Mouse (Mus musculus): Measurements from ENCODE around the gene Olfr420. TPM values are rescaled to one million over a fixed set of nuclear protein-coding genes. Genes with fewer than 3 reads are reported as not detected.

The Olfr420 gene
- not detected in 2 replicates for polyA plus RNA-seq (2011; ENCODE audit: insufficient read length, low read depth, missing spikeins)

DNA sequence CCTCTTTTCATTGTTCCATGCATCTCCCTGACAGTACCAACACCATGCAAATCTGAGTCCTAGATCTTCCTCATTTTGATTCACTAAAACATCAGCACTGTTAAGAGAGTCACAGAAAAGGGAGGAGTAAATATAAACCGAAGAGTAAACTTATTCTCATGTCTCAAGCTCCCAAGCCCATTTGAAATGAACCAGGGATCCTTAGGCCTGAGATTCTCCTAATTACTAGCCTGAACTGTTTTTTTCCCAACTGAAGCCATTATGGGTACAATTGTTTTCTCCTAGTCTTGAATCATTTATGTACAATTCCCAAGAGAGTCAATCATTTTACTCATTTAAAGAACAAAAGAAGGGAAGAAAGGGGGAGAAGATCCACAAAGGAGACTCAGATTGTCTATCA is at the start of gene Olfr420:
TSS of gene Olfr420 (plus strand) at position 301 of the 400 bp plus-strand sequence.
- H3K4me1 ChIP-seq (ENCODE audit: control insufficient read depth, insufficient read depth, low read length), result no peaks in the 10 kb centered on the region
- TF ChIP-seq CTCF (IDR thresholded peaks at IDR 0.05; ENCODE audit: borderline replicate concordance, insufficient read depth, low read length) (no peak), POLR2A (IDR thresholded peaks at IDR 0.05; ENCODE audit: low read depth, low read length) (no peak)
- no peak within 1 kb of the TSS for H3K4me3 ChIP-seq (ENCODE audit: insufficient read depth, low read length)
- H3K27ac ChIP-seq (ENCODE audit: insufficient read depth, low read length), result no peak within 1 kb of the TSS

- Histone ChIP-seq H3K4me1 (ENCODE audit: control insufficient read depth, insufficient read depth, low read length) (no peaks in the 10 kb centered on the region), H3K4me3 (ENCODE audit: insufficient read depth, low read length) (no peak within 1 kb of the TSS), H3K27ac (ENCODE audit: insufficient read depth, low read length) (no peak within 1 kb of the TSS)
- no peak for TF ChIP-seq CTCF (IDR thresholded peaks at IDR 0.05; ENCODE audit: borderline replicate concordance, insufficient read depth, low read length)
- TF ChIP-seq POLR2A (IDR thresholded peaks at IDR 0.05; ENCODE audit: low read depth, low read length), result no peak
These were observed 34.4 kb upstream of the Olfr420 start, which contains the start of gene Olfr231 for GRCm38 (mm10) chr1:174121062-174121461. Gene Olfr231, minus strand, starts transcription at chr1:174121162.

- Histone ChIP-seq H3K4me3 (ENCODE audit: insufficient read depth, low read length) (no peak within 1 kb of the TSS), H3K27ac (ENCODE audit: insufficient read depth, low read length) (no peak within 1 kb of the TSS), H3K4me1 (ENCODE audit: control insufficient read depth, insufficient read depth, low read length) (no peaks in the 10 kb centered on the region)
- no peak for TF ChIP-seq CTCF (IDR thresholded peaks at IDR 0.05; ENCODE audit: borderline replicate concordance, insufficient read depth, low read length)
- TF ChIP-seq POLR2A (IDR thresholded peaks at IDR 0.05; ENCODE audit: low read depth, low read length), result no peak
These were observed 24.2 kb upstream of the Olfr420 start, which contains the start of gene Olfr424 for GRCm38 (mm10) chr1:174131217-174131616. Gene Olfr424, plus strand, starts transcription at chr1:174131517.

GRCm38 (mm10) chr1:174131999-174132398 is 23.4 kb upstream of the Olfr420 start:
- Histone ChIP-seq H3K27ac (ENCODE audit: insufficient read depth, low read length) (no peak overlapping the region), H3K4me3 (ENCODE audit: insufficient read depth, low read length) (no peak overlapping the region), H3K4me1 (ENCODE audit: control insufficient read depth, insufficient read depth, low read length) (no peaks in the 10 kb centered on the region)
- TF ChIP-seq POLR2A (IDR thresholded peaks at IDR 0.05; ENCODE audit: low read depth, low read length), result no peak
- TF ChIP-seq CTCF (IDR thresholded peaks at IDR 0.05; ENCODE audit: borderline replicate concordance, insufficient read depth, low read length), result no peak

DNA sequence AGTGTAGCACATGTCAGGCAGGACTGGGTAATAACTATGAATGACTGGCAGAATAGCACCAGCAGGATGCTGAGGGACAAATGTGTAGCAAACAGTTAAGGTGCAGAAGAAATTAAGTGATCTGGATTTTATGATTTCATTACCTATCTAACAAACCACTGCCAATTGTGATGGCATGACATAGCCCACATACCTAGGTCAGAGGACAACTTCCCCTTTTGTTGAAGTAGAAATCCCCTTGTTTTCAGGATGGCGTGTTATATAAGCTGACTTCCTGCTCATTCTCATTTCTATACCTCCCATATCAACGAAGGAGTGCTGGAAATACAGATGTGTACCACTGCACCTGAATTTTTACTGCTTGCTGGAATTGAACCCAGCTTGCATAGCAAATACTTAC is 14.0 kb upstream of the Olfr420 start:
- no peak for TF ChIP-seq POLR2A (IDR thresholded peaks at IDR 0.05; ENCODE audit: low read depth, low read length)
- no peak overlapping the region for H3K4me3 ChIP-seq (ENCODE audit: insufficient read depth, low read length)
- H3K27ac ChIP-seq (ENCODE audit: insufficient read depth, low read length), result no peak overlapping the region
- no peaks in the 10 kb centered on the region for H3K4me1 ChIP-seq (ENCODE audit: control insufficient read depth, insufficient read depth, low read length)

- Histone ChIP-seq H3K4me1 (ENCODE audit: control insufficient read depth, insufficient read depth, low read length) (no peaks in the 10 kb centered on the region), H3K27ac (ENCODE audit: insufficient read depth, low read length) (no peak overlapping the region), H3K4me3 (ENCODE audit: insufficient read depth, low read length) (no peak overlapping the region)
- no peak for TF ChIP-seq POLR2A (IDR thresholded peaks at IDR 0.05; ENCODE audit: low read depth, low read length)
- no peak for TF ChIP-seq CTCF (IDR thresholded peaks at IDR 0.05; ENCODE audit: borderline replicate concordance, insufficient read depth, low read length)
These were observed 8.7 kb upstream of the Olfr420 start for GRCm38 (mm10) chr1:174146696-174147095.

- no peak overlapping the region for H3K4me3 ChIP-seq (ENCODE audit: insufficient read depth, low read length)
- no peaks in the 10 kb centered on the region for H3K4me1 ChIP-seq (ENCODE audit: control insufficient read depth, insufficient read depth, low read length)
- TF ChIP-seq POLR2A (IDR thresholded peaks at IDR 0.05; ENCODE audit: low read depth, low read length) (no peak), CTCF (IDR thresholded peaks at IDR 0.05; ENCODE audit: borderline replicate concordance, insufficient read depth, low read length) (no peak)
- no peak overlapping the region for H3K27ac ChIP-seq (ENCODE audit: insufficient read depth, low read length)
These were observed 6.1 kb upstream of the Olfr420 start for GRCm38 (mm10) chr1:174149289-174149688.

GRCm38 (mm10) chr1:174157622-174158021 is 2.2 kb downstream of the Olfr420 start:
- H3K4me3 ChIP-seq (ENCODE audit: insufficient read depth, low read length), result no peak overlapping the region
- H3K4me1 ChIP-seq (ENCODE audit: control insufficient read depth, insufficient read depth, low read length), result no peaks in the 10 kb centered on the region
- no peak overlapping the region for H3K27ac ChIP-seq (ENCODE audit: insufficient read depth, low read length)
- no peak for TF ChIP-seq POLR2A (IDR thresholded peaks at IDR 0.05; ENCODE audit: low read depth, low read length)
- TF ChIP-seq CTCF (IDR thresholded peaks at IDR 0.05; ENCODE audit: borderline replicate concordance, insufficient read depth, low read length), result no peak

- TF ChIP-seq CTCF (IDR thresholded peaks at IDR 0.05; ENCODE audit: borderline replicate concordance, insufficient read depth, low read length), result no peak
- TF ChIP-seq POLR2A (IDR thresholded peaks at IDR 0.05; ENCODE audit: low read depth, low read length), result no peak
- no peak overlapping the region for H3K27ac ChIP-seq (ENCODE audit: insufficient read depth, low read length)
- H3K4me1 ChIP-seq (ENCODE audit: control insufficient read depth, insufficient read depth, low read length), result no peaks in the 10 kb centered on the region
These were observed 3.1 kb downstream of the Olfr420 start for GRCm38 (mm10) chr1:174158512-174158911.

DNA sequence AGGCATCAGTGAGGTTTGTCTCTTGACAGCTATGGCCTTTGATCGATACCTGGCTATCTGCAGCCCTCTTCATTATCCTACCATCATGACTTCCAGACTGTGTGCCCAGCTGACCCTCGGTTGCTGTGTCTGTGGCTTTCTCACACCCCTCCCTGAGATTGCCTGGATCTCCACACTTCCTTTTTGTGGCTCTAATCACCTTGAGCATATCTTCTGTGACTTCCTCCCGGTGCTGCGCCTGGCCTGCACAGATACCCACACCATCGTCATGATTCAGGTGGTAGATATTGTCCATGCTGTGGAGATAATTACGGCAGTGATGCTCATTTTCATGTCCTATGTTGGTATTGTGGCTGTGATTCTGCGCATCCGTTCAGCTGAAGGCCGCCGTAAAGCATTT is 3.7 kb downstream of the Olfr420 start:
- TF ChIP-seq CTCF (IDR thresholded peaks at IDR 0.05; ENCODE audit: borderline replicate concordance, insufficient read depth, low read length) (no peak), POLR2A (IDR thresholded peaks at IDR 0.05; ENCODE audit: low read depth, low read length) (no peak)
- H3K27ac ChIP-seq (ENCODE audit: insufficient read depth, low read length), result no peak overlapping the region
- H3K4me1 ChIP-seq (ENCODE audit: control insufficient read depth, insufficient read depth, low read length), result no peaks in the 10 kb centered on the region
- H3K4me3 ChIP-seq (ENCODE audit: insufficient read depth, low read length), result no peak overlapping the region

More at GRCm38 (mm10) chr1:174158512-174158911, 3.1 kb downstream of the Olfr420 start:
- H3K4me3 ChIP-seq (ENCODE audit: insufficient read depth, low read length), result no peak overlapping the region

GRCm38 (mm10) chr1:174169024-174169423 is 13.6 kb downstream of the Olfr420 start:
- TF ChIP-seq CTCF (IDR thresholded peaks at IDR 0.05; ENCODE audit: borderline replicate concordance, insufficient read depth, low read length), result no peak
- peaks cover 3% of the 10 kb centered on the region; the same call in 1 of the 2 replicates for H3K4me1 ChIP-seq (ENCODE audit: control insufficient read depth, insufficient read depth, low read length)
- no peak overlapping the region for H3K27ac ChIP-seq (ENCODE audit: insufficient read depth, low read length)
- H3K4me3 ChIP-seq (ENCODE audit: insufficient read depth, low read length), result no peak overlapping the region
